Mouse (Mus musculus): ENCODE measurements around the gene Tmem120b. TPM values are rescaled to one million over a fixed set of nuclear protein-coding genes. Genes with fewer than 3 reads are reported as not detected.
A peak's percentile ranks its signal among the peaks of the same experiment; 100 is the strongest.

The Tmem120b gene
- total RNA-seq, 4 experiments from 2014 or later: 15.4 to 22.0 (median 18.7) TPM

- DNase-seq (ENCODE audit: low spot score in 2 of 2): no peak
These were observed 71.8 kb downstream of the Tmem120b start for GRCm38 (mm10) chr5:123139722-123140627.

GRCm38 (mm10) chr5:123140694-123141554, 72.7 kb downstream of the Tmem120b start:
- DNase-seq (ENCODE audit: low spot score in 2 of 2): peak; percentile 94 to 96

- no peak for DNase-seq (ENCODE audit: low spot score in 2 of 2)
These were observed 73.4 kb downstream of the Tmem120b start for GRCm38 (mm10) chr5:123141555-123142160.

GRCm38 (mm10) chr5:123142161-123143157, 74.2 kb downstream of the Tmem120b start, which contains the start of gene Setd1b:
TSS of gene Setd1b (plus strand) at chr5:123142193.
- peak in 1 of 2 experiments; percentile 51 for DNase-seq (ENCODE audit: low spot score in 2 of 2)

GRCm38 (mm10) chr5:123143251-123143970, 75.2 kb downstream of the Tmem120b start:
- DNase-seq (ENCODE audit: low spot score in 2 of 2): no peak

- no peak for DNase-seq (ENCODE audit: low spot score in 2 of 2)
These were observed 75.9 kb downstream of the Tmem120b start for GRCm38 (mm10) chr5:123143971-123144745.

GRCm38 (mm10) chr5:123144746-123145590, 76.8 kb downstream of the Tmem120b start:
- DNase-seq (ENCODE audit: low spot score in 2 of 2): no peak

GRCm38 (mm10) chr5:123146357-123146756, 78.1 kb downstream of the Tmem120b start:
- no peak for DNase-seq (ENCODE audit: low spot score in 2 of 2)

GRCm38 (mm10) chr5:123147569-123147968, 79.4 kb downstream of the Tmem120b start:
- no peak for DNase-seq (ENCODE audit: low spot score in 2 of 2)

- DNase-seq (ENCODE audit: low spot score in 2 of 2): no peak
These were observed 80.0 kb downstream of the Tmem120b start for GRCm38 (mm10) chr5:123148073-123148722.

GRCm38 (mm10) chr5:123149451-123150400, 81.5 kb downstream of the Tmem120b start:
- DNase-seq (ENCODE audit: low spot score in 2 of 2): peak; percentile 84 to 94

- no peak for DNase-seq (ENCODE audit: low spot score in 2 of 2)
These were observed 82.4 kb downstream of the Tmem120b start for GRCm38 (mm10) chr5:123150641-123151040.

GRCm38 (mm10) chr5:123151077-123151476, 82.9 kb downstream of the Tmem120b start:
- DNase-seq (ENCODE audit: low spot score in 2 of 2): no peak

GRCm38 (mm10) chr5:123151707-123152362, 83.6 kb downstream of the Tmem120b start:
- DNase-seq (ENCODE audit: low spot score in 2 of 2): no peak

- DNase-seq (ENCODE audit: low spot score in 2 of 2): no peak
These were observed 84.7 kb downstream of the Tmem120b start for GRCm38 (mm10) chr5:123152901-123153300.

GRCm38 (mm10) chr5:123155425-123155824, 87.2 kb downstream of the Tmem120b start:
- peak in 1 of 2 experiments; percentile 78 for DNase-seq (ENCODE audit: low spot score in 2 of 2)

Measured in layer of hippocampus, adult 8-10 months (tissue).